Mouse (Mus musculus): Measurements from ENCODE around the gene Igsf23.
"Not testable (repeated sequence)": the region's sequence is repeated elsewhere in the genome, so short reads cannot be mapped to it uniquely, and the experiment has no call there.

The Igsf23 gene

DNA sequence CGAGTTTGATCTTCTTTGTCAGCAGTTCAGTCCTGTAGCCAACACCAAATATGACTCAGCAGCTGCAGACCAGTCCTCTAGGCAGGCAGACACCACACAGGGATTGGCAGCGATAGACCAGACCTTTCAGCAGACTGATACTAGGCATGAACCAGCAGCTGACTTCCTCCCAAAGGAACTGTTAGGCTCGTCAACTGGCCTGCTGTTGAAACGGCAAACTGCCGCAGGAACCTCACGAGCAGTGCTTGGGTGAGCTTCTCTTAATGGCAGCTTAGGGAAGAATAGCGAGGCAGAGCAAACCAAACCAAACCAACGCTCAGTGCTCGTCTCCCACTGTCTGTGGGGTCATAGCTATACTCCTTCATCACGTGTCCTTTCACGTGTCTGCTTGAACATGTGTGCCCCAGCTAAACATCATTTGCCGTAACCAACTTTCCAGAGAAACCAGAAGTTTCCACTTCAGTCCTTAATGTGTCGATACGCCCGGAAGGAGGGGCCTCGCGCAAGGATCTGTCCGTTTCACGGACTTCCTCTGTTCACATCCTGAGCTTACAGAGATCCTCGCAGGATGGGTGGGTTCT is 15.3 kb downstream of the Igsf23 start:
- no peak for DNase-seq (ENCODE audit: low spot score)

DNA sequence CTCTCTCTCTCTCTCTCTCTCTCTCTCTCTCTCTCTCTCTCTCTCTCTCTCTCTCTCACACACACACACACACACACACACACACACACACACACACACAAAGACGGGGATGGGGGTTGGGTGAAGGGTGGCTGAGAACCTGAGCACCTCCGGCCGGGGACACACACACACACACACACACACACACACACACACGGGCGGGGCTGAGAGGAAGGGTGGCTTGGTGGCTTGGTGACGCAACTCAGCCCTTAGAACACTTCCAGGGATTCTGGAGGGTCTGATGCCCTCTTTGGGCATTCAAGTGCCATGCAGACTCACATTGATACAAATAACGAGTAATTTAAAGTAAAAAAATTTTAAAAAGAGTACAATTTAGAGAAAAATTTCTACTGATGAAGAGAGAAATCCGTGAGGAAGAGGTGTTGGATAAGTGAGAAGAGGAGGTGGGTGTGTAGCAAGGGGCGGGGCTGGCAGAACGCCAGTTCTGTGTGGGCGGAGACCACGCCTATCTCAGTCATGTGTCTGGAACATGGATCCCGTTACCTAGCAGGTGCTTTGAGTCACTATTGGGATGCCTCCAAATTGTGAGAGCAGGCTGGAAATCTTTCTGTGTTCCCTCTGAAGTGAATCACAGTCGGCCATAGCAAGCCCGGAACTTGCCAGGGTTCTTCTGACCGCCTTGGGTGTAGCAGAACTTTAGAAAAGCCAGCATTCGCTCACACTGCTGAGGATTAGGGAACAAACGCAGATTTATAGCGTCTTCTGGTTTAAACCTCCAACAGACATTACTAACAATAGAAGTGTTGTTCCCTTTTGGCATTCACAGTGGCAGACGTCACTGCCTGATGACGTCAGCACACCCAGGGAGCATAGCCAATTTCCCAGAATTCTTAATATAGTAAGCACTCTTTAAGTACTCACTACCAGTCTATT is 17.4 kb downstream of the Igsf23 start:
- peak; percentile 67 for DNase-seq (ENCODE audit: low spot score)

DNA sequence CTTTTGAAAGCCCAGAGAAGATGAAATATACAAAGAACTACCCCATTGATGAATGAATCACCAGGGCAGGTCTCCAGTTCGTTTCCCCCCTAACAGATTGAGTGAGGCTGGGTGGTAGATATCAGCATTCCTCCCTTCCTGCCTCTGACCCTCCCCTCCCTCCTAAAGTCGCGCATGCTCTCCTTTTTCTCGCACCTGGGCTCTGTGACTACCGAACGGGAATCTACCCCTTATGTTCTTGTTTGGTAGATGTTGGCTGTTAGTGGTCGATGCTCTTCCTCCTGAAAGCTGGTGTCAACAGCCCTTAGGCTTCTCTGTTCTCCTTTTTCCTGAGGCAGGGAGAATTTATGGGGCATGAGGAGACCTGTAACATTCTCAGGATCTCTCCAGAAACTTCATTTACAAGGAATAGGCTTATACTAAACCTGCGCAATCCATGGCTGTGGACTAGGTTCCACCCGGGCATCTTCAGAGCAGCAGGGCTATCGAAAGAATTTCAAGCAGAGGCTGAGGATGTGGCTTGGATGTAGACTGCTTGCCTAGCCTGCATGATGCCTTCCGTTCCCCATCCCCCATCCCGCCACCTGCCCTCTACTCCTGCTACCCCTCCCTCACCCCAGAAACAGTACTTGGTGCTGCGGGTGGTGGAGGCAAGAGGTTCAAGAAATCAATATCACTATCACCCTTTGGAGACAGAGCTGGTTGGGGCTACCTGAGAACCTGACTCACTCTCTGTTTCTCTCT is 18.3 kb downstream of the Igsf23 start:
- no peak for DNase-seq (ENCODE audit: low spot score)

DNA sequence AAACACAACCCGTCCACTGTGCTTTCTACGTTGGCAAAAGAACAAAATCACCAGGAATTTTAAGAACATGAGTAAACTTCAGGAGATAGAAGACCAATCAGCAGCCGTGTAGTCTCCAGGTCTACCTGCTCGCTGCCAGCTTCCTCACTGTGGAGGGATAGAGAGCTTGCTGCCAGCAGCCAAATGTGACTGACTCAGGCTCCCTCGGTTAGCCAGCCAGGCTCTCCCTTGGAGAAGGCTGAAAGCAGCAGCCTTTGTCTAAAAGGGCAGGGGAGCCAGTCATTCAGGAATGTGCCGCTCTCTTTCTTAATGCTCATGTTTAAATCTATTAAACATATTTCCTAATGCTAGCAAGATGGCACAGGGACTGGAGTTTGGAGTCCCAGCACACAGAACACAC is 20.1 kb downstream of the Igsf23 start:
- not testable (repeated sequence) for DNase-seq (ENCODE audit: low spot score)

DNA sequence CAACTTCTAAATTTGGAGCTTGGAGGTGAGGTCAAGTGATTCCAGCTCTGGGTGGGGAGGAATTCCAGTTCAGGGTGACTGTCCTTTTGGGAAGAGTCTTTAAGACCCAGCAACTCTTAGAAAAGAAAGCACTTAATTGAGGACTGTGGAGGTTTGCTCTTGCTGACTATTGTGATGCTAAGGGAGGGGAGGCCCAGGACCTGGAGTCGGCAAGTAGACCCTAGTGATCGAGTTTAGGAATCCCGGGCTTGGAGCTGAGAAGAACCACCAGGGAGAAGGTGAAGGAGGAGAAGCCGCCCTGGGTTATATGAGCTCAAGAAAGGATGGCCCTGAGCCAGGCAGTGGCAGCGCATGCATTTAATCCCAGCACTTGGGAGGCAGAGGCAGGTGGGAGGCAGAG is 22.1 kb downstream of the Igsf23 start:
- DNase-seq (ENCODE audit: low spot score), result no peak

DNA sequence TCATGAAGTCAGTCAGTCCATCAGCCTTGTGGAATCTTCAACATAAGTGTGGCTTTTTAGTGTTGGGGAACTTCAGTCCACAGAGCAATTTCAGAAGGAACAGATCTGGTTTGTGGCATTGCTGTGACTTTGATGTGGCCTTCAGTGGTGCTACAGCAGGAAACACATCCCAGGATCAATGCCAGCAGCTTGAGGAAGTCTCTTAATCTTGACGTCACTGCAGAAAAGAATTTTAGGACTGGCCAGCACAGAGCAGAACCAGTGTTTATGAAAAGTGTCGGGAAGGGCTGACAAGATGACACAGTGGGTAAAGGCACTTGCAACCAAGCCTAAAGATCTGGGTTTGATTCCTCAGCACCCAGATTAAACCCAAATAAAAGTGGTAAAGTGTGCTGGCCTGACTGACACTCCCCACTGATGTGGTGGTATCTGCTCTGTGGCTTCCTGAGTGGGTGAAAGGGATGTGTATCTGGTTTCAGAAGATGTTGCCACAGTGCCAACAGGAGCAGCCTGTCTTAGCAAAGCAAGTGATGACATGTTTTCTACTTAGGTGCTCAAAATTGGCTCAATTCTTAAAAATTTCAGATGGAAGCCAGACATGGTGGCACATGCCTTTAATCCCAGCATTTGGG is 23.6 kb downstream of the Igsf23 start:
- DNase-seq (ENCODE audit: low spot score), result no peak

DNA sequence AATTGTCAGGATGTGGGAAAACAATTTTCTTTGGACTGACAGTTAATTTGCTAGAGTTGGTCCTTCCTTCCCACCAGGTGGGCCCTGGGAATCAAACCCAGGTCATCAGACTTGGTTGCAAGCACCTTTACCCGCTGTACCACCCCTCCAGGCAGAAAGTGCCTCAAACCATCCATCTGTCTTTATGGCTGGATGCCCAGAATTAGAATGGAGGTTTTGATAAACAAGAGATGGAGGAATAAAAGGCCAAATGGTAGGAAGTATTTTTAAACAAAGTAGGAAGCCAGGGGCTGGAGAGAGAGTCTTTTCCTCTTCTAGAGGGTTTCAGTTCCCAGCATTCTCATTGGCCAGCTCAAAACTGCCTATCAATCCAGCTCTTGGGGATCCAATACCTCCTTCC is 25.2 kb downstream of the Igsf23 start:
- no peak for DNase-seq (ENCODE audit: low spot score)

DNA sequence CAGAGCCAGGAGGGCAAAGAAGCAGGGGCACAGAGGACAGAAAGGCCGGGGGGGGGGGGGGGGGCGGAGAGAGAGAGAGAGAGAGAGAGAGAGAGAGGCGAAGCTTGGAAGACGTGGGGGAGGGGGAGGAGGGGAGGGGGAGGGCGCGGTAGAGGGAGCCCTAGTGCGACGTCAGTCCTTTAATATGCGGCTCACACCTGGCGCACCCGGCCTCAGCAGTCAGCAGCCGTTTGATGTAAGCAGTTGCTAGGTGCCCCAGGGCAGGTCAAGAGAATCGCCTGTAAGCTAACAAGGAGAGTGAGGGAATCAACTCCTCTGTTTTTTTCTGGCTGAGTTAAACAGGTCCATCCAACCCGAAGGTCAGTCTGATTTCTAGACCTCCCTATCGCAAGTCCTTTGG is 26.8 kb downstream of the Igsf23 start:
- DNase-seq (ENCODE audit: low spot score), result no peak

DNA sequence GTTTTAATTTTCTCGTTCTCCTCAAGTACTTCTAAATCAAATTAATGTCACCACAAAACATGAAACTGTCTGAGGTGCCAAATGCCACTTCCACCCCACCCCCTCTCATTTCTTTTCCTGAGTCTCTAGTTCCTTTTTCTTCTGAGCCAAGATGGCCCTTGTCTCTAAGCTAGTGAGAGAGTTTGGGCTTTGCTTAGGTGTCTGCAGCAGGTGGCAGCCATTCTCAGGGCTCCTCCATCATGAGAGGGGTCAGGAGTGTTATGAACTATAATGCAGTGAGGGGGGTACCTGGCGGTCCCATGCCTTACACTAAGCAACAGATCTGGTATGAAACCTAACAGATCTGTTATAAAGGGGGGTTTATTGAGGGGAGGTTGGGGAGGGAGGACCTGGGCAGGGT is 27.2 kb downstream of the Igsf23 start:
- DNase-seq (ENCODE audit: low spot score), result no peak

DNA sequence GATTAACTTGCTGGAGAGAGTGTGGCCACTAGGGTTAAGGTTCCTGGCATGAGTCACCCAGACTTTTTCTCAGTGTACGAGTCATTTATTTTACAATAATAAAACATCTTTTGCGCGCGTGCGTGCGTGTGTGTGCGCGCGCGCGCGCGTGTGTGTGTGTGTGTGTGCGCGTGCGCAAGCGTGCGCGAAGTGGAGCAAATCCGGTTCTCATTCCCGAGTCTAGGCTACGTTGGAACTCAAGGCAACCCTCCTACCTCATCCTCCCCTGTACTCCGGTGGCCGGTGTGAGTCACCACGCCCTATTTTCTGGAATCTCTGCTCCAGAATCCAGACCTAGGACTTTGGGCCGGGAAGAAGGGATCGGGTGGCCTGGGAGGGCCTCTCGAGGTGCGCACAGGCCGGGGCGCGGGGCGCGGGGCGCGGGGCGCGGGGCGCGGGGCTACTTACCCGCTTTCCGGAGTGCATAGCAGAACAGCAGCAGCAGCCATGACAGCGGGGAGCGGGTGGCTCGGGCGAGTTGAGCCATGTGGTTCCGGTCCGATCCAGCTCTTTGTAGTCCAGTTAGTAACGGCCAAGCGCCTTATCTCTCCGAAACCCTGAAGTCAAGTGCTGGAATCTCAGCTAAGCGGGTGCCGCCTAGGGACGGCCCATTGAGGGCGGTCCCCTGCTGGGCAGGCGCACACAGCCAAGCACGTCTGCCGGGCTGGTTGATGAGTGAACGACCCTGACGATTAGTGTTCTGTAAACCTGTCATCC is 29.9 kb downstream of the Igsf23 start, which contains the start of gene Pvr:
TSS of gene Pvr (minus strand) at position 655 of the 756 bp plus-strand sequence.
- DNase-seq (ENCODE audit: low spot score), result peak; percentile 80

DNA sequence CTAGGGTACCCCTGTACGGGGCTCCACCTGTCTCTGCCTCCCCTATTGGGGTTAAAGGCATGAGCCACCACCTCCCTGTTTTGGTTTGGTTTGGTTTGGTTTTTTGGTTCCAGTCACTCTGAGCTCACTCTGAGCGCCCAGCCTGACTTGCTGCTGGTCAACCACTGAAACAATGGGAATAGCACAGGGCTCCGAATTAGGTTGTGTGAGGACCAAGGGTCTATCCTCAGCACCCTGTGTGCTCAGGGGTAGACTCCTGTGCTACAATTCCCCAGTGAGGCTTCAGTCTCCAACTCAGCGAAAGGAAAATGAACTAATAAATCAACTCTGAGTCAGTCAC is 30.4 kb downstream of the Igsf23 start:
- no peak for DNase-seq (ENCODE audit: low spot score)

DNA sequence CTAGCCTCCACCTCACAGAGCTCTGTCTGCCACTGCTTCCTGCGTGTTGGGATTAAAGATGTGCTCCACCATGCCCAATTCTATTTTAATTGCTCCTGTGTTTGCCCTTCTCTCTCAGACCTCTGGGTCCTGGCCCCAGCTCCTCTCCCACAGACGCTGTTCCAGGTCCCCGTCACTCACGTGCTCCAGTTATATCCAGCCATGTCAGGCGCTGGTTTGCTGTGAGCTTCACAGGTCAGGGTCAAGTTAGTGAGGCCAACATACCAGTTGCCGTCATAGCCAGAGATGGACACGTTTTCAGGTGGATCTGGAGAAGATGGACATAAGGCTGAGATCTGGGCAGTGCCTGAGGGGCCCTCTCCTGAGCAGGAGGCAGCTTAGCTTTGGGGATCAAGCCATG is 36.0 kb downstream of the Igsf23 start:
- DNase-seq (ENCODE audit: low spot score), result no peak

DNA sequence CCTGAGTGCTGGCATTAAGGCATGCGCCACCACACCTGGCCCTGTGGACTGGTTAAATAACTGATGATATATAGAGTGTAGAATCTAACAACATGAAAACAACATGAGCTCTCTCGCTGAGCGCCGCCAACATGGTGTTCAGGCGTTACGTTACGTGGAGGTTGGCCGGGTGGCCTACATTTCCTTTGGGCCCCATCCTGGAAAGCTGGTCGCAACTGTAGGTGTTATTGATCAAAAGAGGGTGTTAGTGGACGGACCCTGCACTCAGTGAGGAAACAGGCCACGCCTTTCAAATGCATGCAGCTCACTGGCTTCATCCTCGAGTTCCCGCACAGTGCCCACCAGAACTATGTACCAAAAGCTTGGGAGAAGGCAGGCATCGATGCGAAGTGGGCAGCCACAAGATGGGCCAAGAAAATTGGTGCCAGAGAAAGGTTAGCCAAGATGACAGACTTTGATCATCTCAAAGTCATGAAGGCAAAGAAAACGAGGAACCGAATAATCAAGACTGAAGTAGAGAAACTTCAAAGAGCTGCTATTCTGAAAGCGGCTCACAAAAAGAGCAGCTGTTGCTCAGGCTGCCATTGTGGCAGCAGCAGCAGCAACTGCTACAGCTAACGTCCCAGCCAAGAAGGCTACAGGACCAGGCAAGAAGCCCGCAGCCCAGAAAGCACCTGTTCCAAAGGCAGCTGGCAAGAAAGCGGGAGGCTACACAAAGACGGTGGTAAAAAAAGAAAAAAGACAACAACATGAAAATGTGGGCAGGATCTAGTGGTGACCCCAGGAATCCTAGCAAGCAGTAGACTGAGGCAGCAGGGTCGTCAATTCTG is 38.6 kb downstream of the Igsf23 start:
- no peak for DNase-seq (ENCODE audit: low spot score)

DNA sequence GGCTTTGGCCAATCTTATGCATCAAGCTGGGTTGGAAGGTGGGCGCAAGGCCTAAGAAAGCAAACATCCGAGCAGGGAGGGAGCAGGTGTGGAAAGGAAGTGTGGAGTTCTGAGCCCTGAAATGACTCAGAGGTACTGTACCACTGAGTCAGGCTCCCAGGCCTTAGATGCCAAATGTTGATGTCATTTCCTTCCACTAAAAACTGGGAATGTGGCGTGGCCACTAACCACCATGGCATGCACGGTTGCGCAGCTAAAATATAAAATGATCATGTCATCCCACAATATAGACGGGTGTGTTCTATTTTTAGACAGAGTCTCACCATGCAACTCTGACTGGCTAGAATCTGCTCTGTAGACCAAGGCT is 39.3 kb downstream of the Igsf23 start:
- DNase-seq (ENCODE audit: low spot score), result no peak

DNA sequence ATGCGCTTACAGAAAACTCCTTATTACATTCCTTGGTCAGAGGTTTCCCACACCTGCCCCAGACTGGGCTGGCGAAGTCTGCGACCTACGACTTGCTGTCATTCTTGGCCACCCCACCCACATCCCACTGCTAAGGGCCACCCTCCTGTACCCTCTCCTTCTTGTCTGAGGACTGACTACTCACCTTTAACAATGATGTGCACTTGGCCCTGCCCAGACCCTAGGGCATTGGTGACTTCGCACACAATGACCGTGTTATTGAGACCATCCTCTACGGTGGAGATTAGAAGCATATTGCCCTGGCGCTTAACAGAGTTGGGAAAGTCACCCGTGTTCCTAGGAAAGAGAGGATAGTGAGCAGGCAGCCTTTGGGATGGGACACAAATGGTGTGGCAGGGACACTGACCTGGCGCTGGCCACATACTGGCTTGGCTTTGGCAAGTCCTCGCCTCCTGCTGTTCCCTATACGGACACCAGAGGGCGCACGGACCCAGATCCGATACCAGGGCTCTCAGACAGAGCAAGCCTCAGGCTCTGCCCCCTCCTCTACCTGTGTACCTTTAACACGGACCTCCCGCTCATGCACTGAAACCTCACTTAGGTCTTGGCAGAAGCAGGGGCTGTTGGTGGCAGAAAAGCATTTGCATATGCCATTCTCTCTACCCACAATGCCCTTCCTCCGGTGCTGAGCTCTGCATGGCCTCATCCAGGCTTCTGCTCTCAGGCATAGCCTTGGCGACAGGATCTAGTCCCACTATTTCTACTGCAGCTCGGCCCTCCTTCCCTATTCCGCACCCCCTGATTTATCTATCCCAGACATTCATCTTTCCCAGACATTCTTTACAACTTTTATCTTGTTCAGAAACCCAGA is 39.9 kb downstream of the Igsf23 start:
- DNase-seq (ENCODE audit: low spot score), result peak; percentile 81

DNA sequence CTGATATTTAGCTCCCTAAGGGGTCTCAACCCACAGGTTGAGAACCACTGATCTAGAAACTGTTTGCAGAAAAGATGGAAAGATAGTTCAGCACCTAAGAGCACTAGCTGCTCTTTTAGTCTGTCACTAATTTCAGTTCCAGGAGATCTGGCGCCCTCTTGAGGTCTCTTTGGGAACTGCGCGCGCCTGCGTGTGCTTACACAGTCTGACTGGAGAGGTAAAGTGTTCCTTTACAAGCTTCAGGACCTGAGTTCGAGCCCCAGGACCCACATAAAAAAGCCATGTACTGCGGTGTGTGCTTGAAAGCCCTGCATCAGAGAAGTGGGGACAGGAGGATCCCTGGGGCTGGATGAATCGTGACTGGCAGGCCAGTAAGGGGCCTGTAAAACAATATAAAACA is 60.7 kb downstream of the Igsf23 start:
- DNase-seq (ENCODE audit: low spot score), result peak; percentile 62

DNA sequence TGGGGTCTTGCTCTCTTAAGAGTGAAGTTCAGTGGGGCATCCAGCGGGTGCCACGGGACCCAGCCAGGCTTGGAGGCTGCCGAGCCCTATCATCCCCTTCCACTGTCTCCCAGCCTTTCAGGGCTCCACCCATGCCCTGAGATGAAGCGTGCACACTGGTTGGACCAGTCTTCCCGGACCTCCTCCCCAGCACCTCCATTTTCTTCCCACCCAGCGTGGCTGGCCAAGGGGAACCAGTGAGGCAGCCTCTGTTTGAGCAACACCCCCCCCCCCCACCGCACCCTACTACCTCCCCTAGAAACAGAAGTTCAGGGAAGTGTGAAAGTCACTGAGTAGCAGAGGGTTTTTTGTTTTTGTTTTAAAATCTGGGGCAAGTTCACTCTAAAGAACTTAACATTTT is 62.7 kb downstream of the Igsf23 start, which contains the start of gene Ceacam19:
TSS of gene Ceacam19 (minus strand) at position 117 of the 400 bp plus-strand sequence.
- DNase-seq (ENCODE audit: low spot score), result peak; percentile 36

Measured in urinary bladder, postnatal 14 days (tissue).